In the genomic region with DNA sequence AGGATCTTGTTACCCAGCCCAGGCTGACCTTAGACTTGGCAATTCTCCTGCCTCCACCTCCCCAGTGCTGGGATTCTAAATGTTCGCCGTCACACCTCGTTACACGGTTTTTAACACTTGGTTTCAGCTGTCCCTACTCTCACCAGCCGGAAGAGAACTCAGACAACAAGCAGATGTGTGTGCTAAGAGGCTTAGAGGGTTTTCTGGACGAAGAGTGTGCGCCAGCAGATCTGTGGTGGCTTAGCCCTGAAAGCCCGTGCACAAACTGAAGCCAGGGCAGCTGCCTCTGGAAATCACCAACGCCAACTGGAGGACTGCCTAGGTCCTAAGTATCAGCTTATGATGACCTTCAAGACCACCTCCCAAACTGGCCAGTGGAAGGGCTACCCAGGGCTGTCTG, we compare ENCODE assay signal across 27 mouse cellular contexts.
DNase-seq lines count a peak whose midpoint lies in the region; ATAC-seq and TF ChIP-seq lines count a peak whose summit lies in the region.
"Had no signal": no experiment of that assay in that cellular context is flagged by ENCODE, and none has a peak within 500 bp of the region (broad histone marks: within the 10 kb centered on the region; RNA-seq: fewer than 3 reads in every experiment).

No protein-coding gene starts in this region.

- no peak overlapping the region for H3K9ac ChIP-seq in lung, embryonic 14.5 days
- no peak overlapping the region for H3K9ac ChIP-seq in embryonic facial prominence, embryonic 14.5 days (ENCODE audit: low read depth, low read length)
- H3K9ac ChIP-seq in limb, embryonic 12.5 days (replicated peaks), result no peak overlapping the region
- H3K9ac ChIP-seq: heart, embryonic 13.5 days; hindbrain, embryonic 12.5 days; kidney, embryonic 15.5 days; liver, embryonic 12.5 days; midbrain, embryonic 15.5 days; neural tube, embryonic 13.5 days had no signal

- no peaks in the 10 kb centered on the region for H3K27me3 ChIP-seq in lung, embryonic 14.5 days (ENCODE audit: insufficient read depth, low read length)
- H3K27me3 ChIP-seq in embryonic facial prominence, embryonic 14.5 days (replicated peaks; ENCODE audit: control insufficient read depth, insufficient read depth, low read length), result no peaks in the 10 kb centered on the region
- H3K27me3 ChIP-seq in limb, embryonic 12.5 days, result no peaks in the 10 kb centered on the region
- H3K27me3 ChIP-seq: CH12.LX; heart, embryonic 13.5 days; hindbrain, embryonic 12.5 days; kidney, embryonic 15.5 days; liver, embryonic 12.5 days; midbrain, embryonic 15.5 days; neural tube, embryonic 13.5 days had no signal

- 70% methylated on average over 9 of the region's 9 CpGs for WGBS in lung, embryonic 14.5 days
- 51% methylated on average over 9 of the region's 9 CpGs for WGBS in embryonic facial prominence, embryonic 14.5 days
- 50% methylated on average over 9 of the region's 9 CpGs for WGBS in limb, embryonic 12.5 days

- no peak overlapping the region for H3K27ac ChIP-seq in lung, embryonic 14.5 days (ENCODE audit: low read depth)
- H3K27ac ChIP-seq in embryonic facial prominence, embryonic 14.5 days (replicated peaks; ENCODE audit: low read depth, low read length), result no peak overlapping the region
- no peak overlapping the region for H3K27ac ChIP-seq in limb, embryonic 12.5 days
- H3K27ac ChIP-seq: heart, adult 2 months; heart, embryonic 13.5 days; hindbrain, embryonic 12.5 days; kidney, embryonic 15.5 days; left cerebral cortex, adult 2 months; liver, embryonic 12.5 days; midbrain, embryonic 15.5 days; neural tube, embryonic 13.5 days had no signal

- no peak for ATAC-seq in lung, embryonic 14.5 days (ENCODE audit: insufficient read depth)
- peak; percentile 22; the same call in 1 of the 2 replicates for ATAC-seq in embryonic facial prominence, embryonic 14.5 days (ENCODE audit: low read depth)
- 0 out of 2 replicates have a peak, but pooled peaks have one; percentile 40 for ATAC-seq in limb, embryonic 12.5 days (ENCODE audit: insufficient number of reproducible peaks, insufficient read depth, low FRiP score, low TSS enrichment, low read depth)
- ATAC-seq in erythroid progenitor cell, adult 5-6 weeks (replicated peaks; ENCODE audit: low FRiP score, poor library complexity, severe bottlenecking), result no peak
- ATAC-seq: forebrain, embryonic 14.5 days; intestine, postnatal 0 days; liver, embryonic 12.5 days; midbrain, embryonic 15.5 days had no signal

- H3K4me3 ChIP-seq in lung, embryonic 14.5 days (ENCODE audit: low read depth, low read length), result no peak overlapping the region
- no peak overlapping the region for H3K4me3 ChIP-seq in embryonic facial prominence, embryonic 14.5 days (ENCODE audit: low read depth, low read length)
- H3K4me3 ChIP-seq in limb, embryonic 12.5 days (replicated peaks), result no peak overlapping the region
- H3K4me3 ChIP-seq: heart, adult 2 months; heart, embryonic 13.5 days; hindbrain, embryonic 12.5 days; kidney, embryonic 15.5 days; left cerebral cortex, adult 2 months; liver, embryonic 12.5 days; megakaryocyte, embryonic 14.5 days; midbrain, embryonic 15.5 days; neural tube, embryonic 13.5 days had no signal

- H3K36me3 ChIP-seq in lung, embryonic 14.5 days (ENCODE audit: insufficient read depth), result peaks cover 6% of the 10 kb centered on the region; the same call in 1 of the 2 replicates
- peaks cover 13% of the 10 kb centered on the region for H3K36me3 ChIP-seq in embryonic facial prominence, embryonic 14.5 days (ENCODE audit: control insufficient read depth, insufficient read depth, low read length)
- peaks cover 26% of the 10 kb centered on the region for H3K36me3 ChIP-seq in limb, embryonic 12.5 days
- H3K36me3 ChIP-seq: G1E; hindbrain, embryonic 12.5 days; liver, embryonic 12.5 days; midbrain, embryonic 15.5 days had no signal

- no peaks in the 10 kb centered on the region for H3K9me3 ChIP-seq in lung, embryonic 14.5 days (ENCODE audit: low read depth, low read length)
- H3K9me3 ChIP-seq in embryonic facial prominence, embryonic 14.5 days (ENCODE audit: control insufficient read depth, low read length), result no peaks in the 10 kb centered on the region
- no peaks in the 10 kb centered on the region for H3K9me3 ChIP-seq in limb, embryonic 12.5 days
- H3K9me3 ChIP-seq: G1E; heart, embryonic 13.5 days; hindbrain, embryonic 12.5 days; kidney, embryonic 15.5 days; liver, embryonic 12.5 days; megakaryocyte, embryonic 14.5 days; midbrain, embryonic 15.5 days; neural tube, embryonic 13.5 days had no signal

- DNase-seq in lung, embryonic 14.5 days, result peak; percentile 15
- DNase-seq in lung, postnatal 25 days (ENCODE audit: low spot score), result no peak
- peak; percentile 80 for DNase-seq in embryonic facial prominence, embryonic 14.5 days (ENCODE audit: low spot score)
- DNase-seq in kidney, postnatal 36 days, result no peak
- no peak for DNase-seq in heart, postnatal 14 days
- DNase-seq: adrenal gland, adult 2 months; B cell, adult 2 months; cerebellum, adult 18-20 months; cerebellum, postnatal 14 days; gastrocnemius, postnatal 36 days; heart, adult 2 months; lung, adult 18-20 months; lung, postnatal 36 days had no signal

- no peak for TF ChIP-seq CTCF in lung, embryonic 14.5 days (IDR thresholded peaks at IDR 0.05; ENCODE audit: low read depth)

- no peak overlapping the region for H3K4me2 ChIP-seq in lung, embryonic 14.5 days
- H3K4me2 ChIP-seq in embryonic facial prominence, embryonic 14.5 days (ENCODE audit: low read depth, low read length), result no peak overlapping the region
- H3K4me2 ChIP-seq in limb, embryonic 12.5 days, result no peak overlapping the region
- H3K4me2 ChIP-seq: heart, embryonic 13.5 days; hindbrain, embryonic 12.5 days; kidney, embryonic 15.5 days; liver, embryonic 12.5 days; midbrain, embryonic 15.5 days; neural tube, embryonic 13.5 days had no signal

- H3K4me1 ChIP-seq in lung, embryonic 14.5 days (ENCODE audit: insufficient read depth), result no peaks in the 10 kb centered on the region
- H3K4me1 ChIP-seq in embryonic facial prominence, embryonic 14.5 days (ENCODE audit: control insufficient read depth, insufficient read depth, low read length), result 0 out of 2 replicates have a peak, but pooled peaks cover 10% of the 10 kb centered on the region
- H3K4me1 ChIP-seq in limb, embryonic 12.5 days (replicated peaks), result peaks cover 13% of the 10 kb centered on the region
- H3K4me1 ChIP-seq: hindbrain, embryonic 12.5 days; liver, embryonic 12.5 days; megakaryocyte, embryonic 14.5 days; midbrain, embryonic 15.5 days; neural tube, embryonic 13.5 days had no signal

- intact Hi-C loops in heart, postnatal 14 days (cut with DNase I), result loop anchor here (5.0 kb wide), 1 partner anchor 54 kb away; no protein-coding TSS in a partner anchor

Comparison
In these comparisons a context has a peak if more than half of its experiments do, and no peak if none do; other contexts are left out.
1. DNase-seq: peak in lung, embryonic 14.5 days (single experiment) and embryonic facial prominence, embryonic 14.5 days (single experiment); none in lung, postnatal 25 days (single experiment), kidney, postnatal 36 days (0 of 2) and heart, postnatal 14 days (0 of 2).
2. ATAC-seq: peak in embryonic facial prominence, embryonic 14.5 days (single experiment) and limb, embryonic 12.5 days (single experiment); none in lung, embryonic 14.5 days (single experiment) and erythroid progenitor cell, adult 5-6 weeks (single experiment).